Mouse (Mus musculus): Measurements from ENCODE around the gene Atp2b4. TPM values are rescaled to one million over a fixed set of nuclear protein-coding genes. Genes with fewer than 3 reads are reported as not detected.
A peak's percentile ranks its signal among the peaks of the same experiment; 100 is the strongest.

Gene Atp2b4
- 8.6 and 10.4 TPM in 2 replicates for polyA plus RNA-seq (2015; fragmentation: Nextera tagmentation; extraction: Ambion mirVana)

- Histone ChIP-seq H3K9me3 (no peaks in the 10 kb centered on the region), H3K27ac (replicated peaks) (no peak within 1 kb of the TSS), H3K27me3 (no peaks in the 10 kb centered on the region), H3K9ac (replicated peaks) (peak within 1 kb of the TSS; percentile 42), H3K36me3 (no peaks in the 10 kb centered on the region), H3K4me2 (replicated peaks) (peak within 1 kb of the TSS; percentile 89), H3K4me3 (peak within 1 kb of the TSS; percentile 46), H3K4me1 (peaks cover 24% of the 10 kb centered on the region)
- ATAC-seq (replicated peaks), result peak; percentile 82
- 2% methylated on average over 16 of the region's 16 CpGs for WGBS
Observed at GRCm38 (mm10) chr1:133800948-133801393, at the start of gene Atp2b4. TSS of gene Atp2b4 (minus strand) at chr1:133801041.

- ATAC-seq (replicated peaks), result no peak
- H3K4me1 ChIP-seq, result peaks cover 17% of the 10 kb centered on the region
- WGBS, result 32% methylated on average over 9 of the region's 9 CpGs
Observed at GRCm38 (mm10) chr1:133844734-133845133, 43.9 kb upstream of the Atp2b4 start.

GRCm38 (mm10) chr1:133843900-133844299 is 43.1 kb upstream of the Atp2b4 start:
- peaks cover 17% of the 10 kb centered on the region for H3K4me1 ChIP-seq
- no peaks in the 10 kb centered on the region for H3K36me3 ChIP-seq
- no peak overlapping the region for H3K9ac ChIP-seq (replicated peaks)
- no peak overlapping the region for H3K27ac ChIP-seq (replicated peaks)
- no peaks in the 10 kb centered on the region for H3K27me3 ChIP-seq
- no peaks in the 10 kb centered on the region for H3K9me3 ChIP-seq
- 95% methylated on average over 6 of the region's 6 CpGs for WGBS
- no peak for ATAC-seq (replicated peaks)
- no peak overlapping the region for H3K4me3 ChIP-seq
- H3K4me2 ChIP-seq (replicated peaks), result no peak overlapping the region

More at GRCm38 (mm10) chr1:133844734-133845133, 43.9 kb upstream of the Atp2b4 start:
- no peak overlapping the region for H3K4me3 ChIP-seq
- H3K36me3 ChIP-seq, result no peaks in the 10 kb centered on the region
- H3K27ac ChIP-seq (replicated peaks), result no peak overlapping the region
- H3K9ac ChIP-seq (replicated peaks), result no peak overlapping the region
- no peak overlapping the region for H3K4me2 ChIP-seq (replicated peaks)
- H3K9me3 ChIP-seq, result no peaks in the 10 kb centered on the region
- no peaks in the 10 kb centered on the region for H3K27me3 ChIP-seq

GRCm38 (mm10) chr1:133843370-133843769 is 42.5 kb upstream of the Atp2b4 start:
- Histone ChIP-seq H3K9ac (replicated peaks) (no peak overlapping the region), H3K27me3 (no peaks in the 10 kb centered on the region), H3K4me3 (no peak overlapping the region), H3K4me1 (peaks cover 17% of the 10 kb centered on the region), H3K27ac (replicated peaks) (no peak overlapping the region), H3K9me3 (no peaks in the 10 kb centered on the region), H3K4me2 (replicated peaks) (no peak overlapping the region), H3K36me3 (no peaks in the 10 kb centered on the region)
- ATAC-seq (replicated peaks), result no peak
- WGBS, result 69% methylated on average over 4 of the region's 4 CpGs

DNA sequence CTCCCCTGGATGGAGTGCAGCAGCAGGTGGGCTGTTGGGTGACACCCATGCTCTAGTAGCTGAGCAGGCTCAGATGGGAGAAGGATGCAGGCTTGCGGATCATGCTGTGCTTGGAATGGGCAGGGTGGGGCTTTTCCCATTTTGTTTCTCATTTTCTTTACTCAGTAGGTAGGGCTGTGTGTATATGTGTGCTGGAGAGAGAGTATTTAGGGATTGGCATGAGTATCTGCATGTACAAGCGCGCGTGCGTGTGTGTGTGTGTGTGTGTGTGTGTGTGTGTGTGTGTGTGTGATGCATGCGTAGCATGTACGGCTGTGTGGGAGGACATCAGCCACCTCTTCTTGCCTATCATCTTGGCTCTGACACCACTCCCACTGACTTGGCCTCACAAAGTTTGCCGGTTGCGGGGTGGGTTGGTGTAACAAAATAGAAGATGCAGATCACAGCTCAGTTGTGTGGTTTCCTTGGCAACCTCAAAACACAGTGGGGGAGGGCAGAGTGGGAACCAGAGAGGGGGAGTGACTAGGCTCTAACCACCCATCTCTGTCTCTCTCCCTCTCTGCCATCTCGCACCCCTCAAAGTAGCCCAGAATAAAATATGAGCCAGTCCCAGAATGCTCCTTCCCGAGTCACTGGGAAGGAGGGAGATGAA is 41.4 kb upstream of the Atp2b4 start:
- WGBS, result 49% methylated on average over 11 of the region's 11 CpGs
- Histone ChIP-seq H3K4me1 (peaks cover 17% of the 10 kb centered on the region), H3K4me3 (no peak overlapping the region), H3K27ac (replicated peaks) (no peak overlapping the region), H3K27me3 (no peaks in the 10 kb centered on the region), H3K9ac (replicated peaks) (no peak overlapping the region), H3K4me2 (replicated peaks) (no peak overlapping the region), H3K9me3 (no peaks in the 10 kb centered on the region), H3K36me3 (no peaks in the 10 kb centered on the region)
- peak; percentile 70 for ATAC-seq (replicated peaks)

- 89% methylated on average over 15 of the region's 15 CpGs for WGBS
- ATAC-seq (replicated peaks), result no peak
- Histone ChIP-seq H3K27ac (replicated peaks) (no peak overlapping the region), H3K9ac (replicated peaks) (no peak overlapping the region), H3K4me1 (peaks cover 17% of the 10 kb centered on the region), H3K27me3 (no peaks in the 10 kb centered on the region), H3K36me3 (no peaks in the 10 kb centered on the region), H3K9me3 (no peaks in the 10 kb centered on the region), H3K4me3 (no peak overlapping the region), H3K4me2 (replicated peaks) (no peak overlapping the region)
Observed at GRCm38 (mm10) chr1:133841171-133841926, 40.5 kb upstream of the Atp2b4 start.

DNA sequence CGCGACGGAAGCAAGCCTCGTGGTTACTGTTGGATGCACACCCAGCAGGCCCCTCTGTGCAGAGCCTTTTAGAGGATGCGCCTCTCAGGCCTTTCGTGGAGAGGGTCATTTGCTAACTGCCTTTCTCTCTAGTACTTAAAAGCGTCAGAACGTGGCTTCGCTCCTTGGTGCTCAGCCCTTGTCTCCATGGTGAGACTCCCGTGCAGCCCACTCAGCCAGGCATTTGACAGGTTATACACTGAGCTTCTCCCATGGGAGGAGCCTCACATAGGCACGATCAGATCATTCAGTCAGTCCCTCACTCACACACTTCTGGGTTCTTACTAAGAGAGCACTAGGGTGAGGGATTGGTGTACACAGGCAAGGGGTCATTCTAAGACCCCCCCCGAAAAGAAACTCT is 39.7 kb upstream of the Atp2b4 start:
- Histone ChIP-seq H3K9ac (replicated peaks) (no peak overlapping the region), H3K4me1 (peaks cover 17% of the 10 kb centered on the region), H3K4me2 (replicated peaks) (no peak overlapping the region), H3K9me3 (no peaks in the 10 kb centered on the region), H3K27me3 (no peaks in the 10 kb centered on the region), H3K36me3 (no peaks in the 10 kb centered on the region), H3K27ac (replicated peaks) (0 out of 2 replicates have a peak overlapping the region, but pooled peaks have one; percentile 4), H3K4me3 (no peak overlapping the region)
- ATAC-seq (replicated peaks), result 0 out of 2 replicates have a peak, but pooled peaks have one; percentile 23
- 50% methylated on average over 12 of the region's 12 CpGs for WGBS

DNA sequence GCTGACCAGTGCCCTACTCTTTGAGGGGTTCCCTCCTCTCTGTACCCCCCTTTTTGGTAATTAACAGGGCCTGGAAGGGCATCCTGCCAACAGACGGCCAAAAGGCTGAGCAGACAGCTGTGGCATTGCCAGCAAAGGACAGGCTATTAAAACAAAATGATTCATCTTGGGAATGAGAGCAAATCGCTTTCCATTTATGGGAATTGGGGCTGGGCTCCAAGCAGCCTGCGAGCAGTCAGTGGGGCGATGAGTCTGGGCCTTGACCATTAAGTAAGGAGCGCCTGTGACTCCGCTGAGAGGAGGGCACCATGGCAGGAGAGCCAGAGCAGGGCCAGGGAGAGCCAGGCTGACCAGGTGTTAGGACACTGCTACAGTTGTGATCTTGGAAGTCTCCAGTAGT is 33.5 kb upstream of the Atp2b4 start:
- Histone ChIP-seq H3K4me2 (replicated peaks) (no peak overlapping the region), H3K4me1 (no peaks in the 10 kb centered on the region; the same call in 1 of the 2 replicates), H3K27ac (replicated peaks) (no peak overlapping the region), H3K36me3 (no peaks in the 10 kb centered on the region), H3K9me3 (no peaks in the 10 kb centered on the region), H3K9ac (replicated peaks) (no peak overlapping the region), H3K4me3 (no peak overlapping the region), H3K27me3 (no peaks in the 10 kb centered on the region)
- WGBS, result 58% methylated on average over 6 of the region's 6 CpGs
- no peak for ATAC-seq (replicated peaks)

GRCm38 (mm10) chr1:133832781-133833180 is 31.9 kb upstream of the Atp2b4 start:
- no peaks in the 10 kb centered on the region; the same call in 1 of the 2 replicates for H3K4me1 ChIP-seq
- H3K4me3 ChIP-seq, result no peak overlapping the region
- no peaks in the 10 kb centered on the region for H3K36me3 ChIP-seq
- no peak overlapping the region for H3K4me2 ChIP-seq (replicated peaks)
- 55% methylated on average over 5 of the region's 5 CpGs for WGBS
- 0 out of 2 replicates have a peak, but pooled peaks cover 3% of the 10 kb centered on the region for H3K27me3 ChIP-seq
- no peak overlapping the region for H3K9ac ChIP-seq (replicated peaks)
- no peak for ATAC-seq (replicated peaks)
- no peak overlapping the region for H3K27ac ChIP-seq (replicated peaks)
- H3K9me3 ChIP-seq, result no peaks in the 10 kb centered on the region

GRCm38 (mm10) chr1:133826193-133826592 is 25.4 kb upstream of the Atp2b4 start:
- no peak for ATAC-seq (replicated peaks)
- no peak overlapping the region for H3K27ac ChIP-seq (replicated peaks)

GRCm38 (mm10) chr1:133825543-133825942 is 24.7 kb upstream of the Atp2b4 start:
- ATAC-seq (replicated peaks), result peak; percentile 58; the same call in 1 of the 2 replicates
- WGBS, result 4% methylated on average over 8 of the region's 8 CpGs

More at GRCm38 (mm10) chr1:133826193-133826592, 25.4 kb upstream of the Atp2b4 start:
- Histone ChIP-seq H3K36me3 (no peaks in the 10 kb centered on the region), H3K27me3 (0 out of 2 replicates have a peak, but pooled peaks cover 3% of the 10 kb centered on the region), H3K4me2 (replicated peaks) (no peak overlapping the region), H3K4me1 (peaks cover 23% of the 10 kb centered on the region), H3K9ac (replicated peaks) (no peak overlapping the region), H3K9me3 (no peaks in the 10 kb centered on the region), H3K4me3 (no peak overlapping the region)
- 67% methylated on average over 7 of the region's 7 CpGs for WGBS

GRCm38 (mm10) chr1:133825140-133825539 is 24.3 kb upstream of the Atp2b4 start:
- Histone ChIP-seq H3K4me2 (replicated peaks) (no peak overlapping the region), H3K4me1 (peaks cover 28% of the 10 kb centered on the region), H3K27me3 (0 out of 2 replicates have a peak, but pooled peaks cover 3% of the 10 kb centered on the region), H3K36me3 (no peaks in the 10 kb centered on the region), H3K27ac (replicated peaks) (no peak overlapping the region), H3K9ac (replicated peaks) (no peak overlapping the region), H3K9me3 (no peaks in the 10 kb centered on the region), H3K4me3 (no peak overlapping the region)
- WGBS, result 61% methylated on average over 2 of the region's 2 CpGs
- no peak for ATAC-seq (replicated peaks)

More at GRCm38 (mm10) chr1:133825543-133825942, 24.7 kb upstream of the Atp2b4 start:
- H3K36me3 ChIP-seq, result no peaks in the 10 kb centered on the region
- H3K4me3 ChIP-seq, result no peak overlapping the region
- H3K4me1 ChIP-seq, result peaks cover 28% of the 10 kb centered on the region
- H3K27ac ChIP-seq (replicated peaks), result no peak overlapping the region
- H3K9me3 ChIP-seq, result no peaks in the 10 kb centered on the region
- 0 out of 2 replicates have a peak, but pooled peaks cover 3% of the 10 kb centered on the region for H3K27me3 ChIP-seq
- H3K4me2 ChIP-seq (replicated peaks), result no peak overlapping the region
- H3K9ac ChIP-seq (replicated peaks), result no peak overlapping the region
